Mouse (Mus musculus) kidney, postnatal 4 days (tissue): Measurements from ENCODE around the gene Trim44.

Experiments used
- DNase-seq, 2 experiments: peaks; one replicate each; pipeline ENCODE4 v3.0.0; 2021; ENCODE audit warnings: mixed read lengths in 2 of 2

Gene Trim44

DNA sequence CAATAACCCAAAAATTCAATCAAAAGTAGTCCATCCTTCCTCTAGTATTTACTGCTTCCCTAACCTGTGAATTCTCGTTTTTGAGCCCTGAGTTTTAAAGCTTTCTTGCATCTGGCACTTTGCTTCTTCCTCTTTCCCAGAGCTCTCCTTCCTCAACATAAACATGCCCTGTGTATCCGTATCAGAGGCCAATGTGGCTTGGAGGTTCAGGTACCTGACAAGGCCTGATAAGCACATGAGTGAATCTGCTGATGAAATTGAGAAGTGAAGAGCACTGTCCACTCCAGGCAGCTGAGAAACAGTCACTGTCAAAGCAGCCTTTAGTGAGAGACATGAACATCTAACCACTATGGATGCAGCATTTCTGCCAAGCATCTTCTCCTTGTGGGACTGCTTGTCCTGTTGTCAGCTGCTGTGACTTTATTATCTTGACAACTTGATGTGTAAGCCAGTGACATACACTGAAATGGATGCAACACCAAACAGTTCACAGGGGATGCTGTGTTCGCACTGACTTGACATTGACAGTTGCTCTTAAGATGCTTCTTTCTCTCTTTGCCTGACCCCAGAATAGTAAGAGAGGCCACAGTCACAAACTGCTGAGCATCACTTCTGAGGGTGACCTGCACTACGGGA is 42.9 kb downstream of the Trim44 start:
- no peak for DNase-seq

- DNase-seq = no peak
Observed at GRCm38 (mm10) chr2:102362896-102363530, 44.6 kb downstream of the Trim44 start.

- no peak for DNase-seq
Observed at GRCm38 (mm10) chr2:102362266-102362665, 45.4 kb downstream of the Trim44 start.

DNA sequence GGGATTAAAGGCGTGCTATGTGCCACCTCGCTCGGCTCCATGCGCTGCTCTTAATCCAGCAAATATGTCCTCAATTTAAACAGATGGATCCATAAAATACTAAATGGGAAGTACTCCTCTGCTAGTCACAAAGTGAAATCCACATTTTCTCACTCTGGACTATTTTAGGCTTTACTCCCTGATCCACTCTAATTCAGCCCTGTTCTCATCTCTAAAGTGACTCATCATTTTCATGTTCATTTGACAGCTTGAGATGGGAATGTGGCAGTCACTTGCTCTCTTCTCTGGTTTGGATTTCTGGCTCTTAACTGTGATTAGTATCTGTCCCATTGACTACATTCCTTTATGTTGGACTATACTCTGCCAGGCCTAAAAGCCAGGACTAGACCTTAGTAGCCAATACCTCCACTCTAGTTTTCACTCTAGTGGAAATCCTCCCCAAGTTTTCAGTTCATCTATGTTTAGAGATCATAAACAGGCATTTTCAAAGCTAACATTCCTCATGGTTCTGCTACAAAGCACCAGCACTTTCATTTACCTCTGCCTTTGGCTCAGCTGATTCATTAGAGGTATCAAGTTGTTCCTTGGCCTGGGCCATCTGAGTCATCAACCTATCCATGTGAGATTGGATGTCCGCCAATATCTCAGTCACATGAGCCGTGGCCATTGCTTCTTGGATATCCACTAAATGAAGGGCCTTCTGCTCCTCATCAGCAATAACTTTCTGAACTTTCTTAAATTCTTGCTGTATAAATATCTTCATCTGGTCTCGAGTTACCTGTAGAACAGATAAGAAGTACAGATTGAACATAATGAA is 50.5 kb downstream of the Trim44 start:
- DNase-seq = peak in 1 of 2 experiments; percentile 5

GRCm38 (mm10) chr2:102354076-102354475 is 53.6 kb downstream of the Trim44 start:
- no peak for DNase-seq

GRCm38 (mm10) chr2:102341429-102341828 is 66.2 kb downstream of the Trim44 start:
- no peak for DNase-seq

GRCm38 (mm10) chr2:102336816-102337215 is 70.8 kb downstream of the Trim44 start:
- peak; percentile 2 to 4 for DNase-seq

DNA sequence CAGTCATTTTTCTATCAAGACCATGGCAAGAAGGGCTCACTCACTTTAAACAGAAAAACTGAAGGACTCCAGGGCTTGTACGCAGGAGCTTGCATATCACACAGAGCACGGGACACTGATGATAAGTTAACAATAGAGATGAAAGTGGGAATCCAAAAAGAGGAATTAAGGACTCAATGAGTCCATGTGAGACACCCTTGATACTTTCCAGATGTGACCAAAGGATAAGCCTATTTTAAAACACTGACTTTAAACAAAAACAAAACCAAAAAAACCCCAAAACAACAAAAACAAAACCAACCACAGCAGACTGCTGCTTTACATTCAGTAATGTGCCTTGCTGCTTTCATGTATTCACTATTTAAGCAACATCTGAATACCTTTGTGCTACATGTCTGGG is 75.7 kb downstream of the Trim44 start:
- no peak for DNase-seq

DNA sequence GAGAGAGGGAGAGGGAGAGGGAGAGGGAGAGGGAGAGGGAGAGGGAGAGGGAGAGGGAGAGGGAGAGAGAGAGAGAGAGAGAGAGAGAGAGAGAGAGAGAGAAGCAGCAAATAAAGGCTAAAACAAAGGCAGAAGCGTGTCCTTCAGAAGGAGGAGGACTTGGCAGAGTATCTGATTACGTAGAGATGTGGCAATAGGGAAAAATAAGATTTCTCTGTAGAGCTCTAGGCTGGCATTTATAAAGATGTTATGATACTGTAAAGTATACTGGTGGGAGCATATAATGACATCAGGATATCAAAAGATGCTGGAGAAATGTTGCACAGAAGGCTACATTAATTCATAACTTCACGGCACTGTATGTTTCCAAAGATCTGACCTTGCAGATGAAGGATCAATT is 76.5 kb downstream of the Trim44 start:
- no peak for DNase-seq

DNA sequence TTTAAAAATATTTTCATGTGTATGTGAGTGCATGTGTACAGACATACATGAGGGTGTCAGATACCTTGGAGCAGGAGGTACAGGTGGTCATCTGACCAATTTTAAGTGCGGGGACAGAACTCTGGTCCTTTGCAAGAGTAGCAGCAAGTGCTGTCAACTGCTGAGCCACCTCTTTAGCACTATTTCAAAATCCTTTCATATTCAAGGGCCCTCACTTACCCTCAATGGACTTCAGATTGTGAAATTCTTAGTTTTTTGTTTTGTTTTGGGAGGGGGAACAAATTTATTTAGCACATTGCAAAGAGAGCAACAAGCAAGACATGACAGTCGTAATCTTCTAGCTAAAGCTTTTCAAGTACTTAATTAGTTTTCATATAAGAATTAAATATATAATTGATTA is 81.7 kb downstream of the Trim44 start:
- DNase-seq = no peak

- DNase-seq = no peak
Observed at GRCm38 (mm10) chr2:102324336-102324735, 83.3 kb downstream of the Trim44 start.

DNA sequence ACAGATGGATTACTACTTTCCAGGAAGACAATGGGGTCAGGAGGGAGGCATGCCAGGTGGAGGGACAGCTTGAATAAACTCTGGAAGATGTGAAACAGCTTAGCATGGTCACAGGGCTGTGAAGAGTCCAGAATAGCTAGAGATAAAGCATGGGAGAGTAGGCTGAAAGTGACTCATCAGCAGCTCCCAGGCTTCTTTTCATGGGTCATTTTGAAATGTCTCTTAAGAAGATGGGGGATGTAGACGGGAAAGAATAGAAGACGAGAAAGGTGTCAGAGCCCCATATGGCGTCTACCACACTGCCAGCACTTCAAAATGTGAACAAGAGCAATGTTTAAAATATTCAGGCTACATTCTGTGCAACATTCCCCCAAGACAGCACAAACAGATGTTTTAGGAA is 91.1 kb downstream of the Trim44 start:
- no peak for DNase-seq

GRCm38 (mm10) chr2:102315153-102315552 is 92.5 kb downstream of the Trim44 start:
- no peak for DNase-seq

GRCm38 (mm10) chr2:102314610-102315009 is 93.0 kb downstream of the Trim44 start:
- DNase-seq = no peak

DNA sequence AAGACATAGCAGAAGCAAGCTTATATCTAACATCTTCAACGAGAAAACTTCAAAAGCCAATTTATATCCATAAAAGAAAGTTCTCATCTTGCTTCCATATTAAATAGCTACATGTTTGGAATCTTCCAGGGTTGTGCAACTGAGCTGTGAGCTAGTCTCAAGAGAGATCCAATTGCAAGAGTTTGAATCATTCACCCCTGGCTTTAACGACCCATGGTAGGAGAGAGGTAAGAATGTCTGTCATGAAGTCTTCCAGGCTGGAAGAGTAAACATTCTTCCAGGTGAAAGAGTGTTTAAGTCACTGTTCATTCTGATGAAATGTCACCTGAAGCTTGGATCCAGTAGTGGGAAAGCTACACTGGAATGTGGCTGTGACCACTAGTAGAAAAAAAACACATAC is 93.6 kb downstream of the Trim44 start:
- DNase-seq = no peak

GRCm38 (mm10) chr2:102312903-102313302 is 94.7 kb downstream of the Trim44 start:
- no peak for DNase-seq

- DNase-seq = no peak
Observed at GRCm38 (mm10) chr2:102303274-102303673, 104.4 kb downstream of the Trim44 start.

DNA sequence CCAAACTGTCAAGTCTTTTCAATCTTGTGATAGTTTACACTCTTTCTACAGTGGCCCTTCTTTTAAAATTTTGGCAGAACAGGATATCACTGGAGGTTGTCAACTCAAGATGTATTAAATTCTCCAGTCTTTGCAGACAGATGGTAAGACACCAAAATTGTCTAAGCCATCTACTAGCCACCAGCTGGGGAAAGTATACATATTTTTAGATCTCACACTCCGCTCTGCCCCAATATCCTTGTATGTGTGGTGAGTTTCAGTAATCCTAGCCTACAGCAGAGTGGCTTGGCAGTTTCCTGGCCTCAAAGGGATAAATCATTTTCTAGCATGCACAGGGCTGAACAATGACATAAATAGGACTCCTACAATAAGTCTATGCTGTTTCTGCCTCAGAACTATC is 105.1 kb downstream of the Trim44 start:
- no peak for DNase-seq

GRCm38 (mm10) chr2:102294827-102295270 is 112.8 kb downstream of the Trim44 start:
- DNase-seq = peak; percentile 40 to 53

GRCm38 (mm10) chr2:102293181-102293580 is 114.4 kb downstream of the Trim44 start:
- no peak for DNase-seq

DNA sequence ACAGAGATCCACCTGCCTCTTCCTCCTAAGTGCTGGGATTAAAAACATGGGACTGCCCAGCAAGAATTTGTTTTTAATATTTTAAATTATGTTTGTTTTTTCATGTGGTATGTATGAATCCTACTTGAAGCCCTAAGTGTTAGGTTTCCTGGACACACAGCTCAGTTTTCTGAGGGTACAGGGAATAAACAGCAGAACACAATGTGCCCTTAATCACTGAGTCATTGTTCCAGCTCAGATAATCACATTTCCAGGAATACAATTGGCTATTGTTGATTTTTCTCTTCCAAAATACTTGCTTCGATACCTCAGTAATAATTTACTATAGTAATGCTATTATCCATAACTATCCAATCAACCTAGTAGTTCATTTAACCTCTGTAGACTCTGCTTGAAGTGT is 115.6 kb downstream of the Trim44 start:
- DNase-seq = no peak

DNA sequence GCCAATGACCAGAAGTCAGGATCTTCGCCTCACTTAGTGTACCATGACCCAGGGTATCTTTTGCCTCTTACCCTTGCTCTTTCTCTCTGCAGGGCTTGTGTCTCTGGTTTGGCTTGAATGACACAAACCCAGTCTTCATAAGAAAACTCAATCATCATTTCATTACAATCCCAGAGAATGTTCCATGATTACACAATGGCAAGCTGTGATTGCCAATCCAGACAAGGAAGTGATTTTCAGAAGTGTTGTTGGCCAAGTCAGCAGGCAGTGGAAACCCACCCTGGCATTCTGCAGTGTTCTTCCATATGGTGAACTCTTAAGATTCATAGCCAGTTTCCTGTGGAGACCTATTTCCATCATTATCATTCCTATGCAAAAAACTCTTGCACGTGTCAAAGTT is 116.1 kb downstream of the Trim44 start:
- DNase-seq = no peak

DNA sequence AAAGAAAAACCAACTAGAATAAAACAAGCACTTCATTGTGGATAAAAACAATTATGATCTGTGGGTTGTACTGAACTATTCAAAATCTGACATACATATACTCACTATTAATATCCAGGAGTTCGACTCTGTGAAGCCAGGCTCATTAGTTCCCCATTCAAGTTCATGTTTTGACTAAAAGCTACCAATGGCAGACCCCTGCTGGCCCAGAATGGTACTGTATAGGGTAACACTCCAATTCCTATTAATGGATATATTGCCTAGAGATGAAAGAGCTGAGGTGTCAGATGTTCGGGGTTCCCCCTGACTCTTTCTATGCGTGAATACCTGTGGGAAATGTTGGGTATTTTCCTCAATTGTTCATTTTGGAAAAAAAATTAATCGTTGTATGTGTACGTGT is 117.6 kb downstream of the Trim44 start:
- peak; percentile 81 to 85 for DNase-seq

- DNase-seq = no peak
Observed at GRCm38 (mm10) chr2:102288676-102289075, 119.0 kb downstream of the Trim44 start.
